Mouse (Mus musculus): ENCODE results near the gene Nop9. TPM values are rescaled to one million over a fixed set of nuclear protein-coding genes. Genes with fewer than 3 reads are reported as not detected.

Gene Nop9
- total RNA-seq, 2 experiments from 2014 or later = 35.7 to 36.6 TPM

DNA sequence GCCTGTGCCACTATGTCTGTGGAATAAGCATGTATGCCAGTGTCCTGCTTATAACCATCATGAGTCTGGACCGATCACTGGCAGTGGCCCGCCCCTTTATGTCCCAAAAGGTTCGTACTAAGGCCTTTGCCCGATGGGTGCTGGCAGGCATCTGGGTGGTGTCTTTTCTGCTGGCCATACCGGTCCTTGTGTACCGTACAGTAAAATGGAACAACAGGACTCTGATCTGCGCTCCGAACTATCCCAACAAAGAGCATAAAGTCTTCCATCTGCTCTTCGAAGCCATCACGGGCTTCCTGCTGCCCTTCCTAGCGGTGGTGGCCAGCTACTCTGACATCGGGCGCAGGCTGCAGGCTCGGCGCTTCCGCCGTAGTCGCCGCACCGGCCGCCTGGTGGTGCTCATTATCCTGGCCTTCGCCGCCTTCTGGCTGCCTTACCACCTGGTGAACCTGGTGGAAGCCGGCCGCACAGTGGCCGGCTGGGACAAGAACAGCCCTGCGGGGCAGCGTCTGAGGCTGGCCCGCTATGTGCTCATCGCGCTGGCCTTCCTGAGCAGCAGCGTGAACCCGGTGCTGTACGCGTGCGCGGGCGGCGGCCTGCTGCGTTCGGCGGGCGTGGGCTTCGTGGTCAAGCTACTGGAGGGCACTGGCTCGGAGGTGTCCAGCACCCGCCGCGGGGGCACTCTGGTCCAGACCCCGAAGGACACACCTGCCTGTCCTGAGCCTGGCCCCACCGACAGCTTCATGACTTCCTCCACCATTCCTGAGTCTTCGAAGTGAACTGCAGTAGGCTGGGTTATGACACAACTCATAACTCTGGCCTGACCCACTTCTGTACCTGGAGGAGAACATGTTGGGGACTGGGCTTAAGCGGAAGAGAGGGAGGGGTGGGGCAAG is 22.3 kb downstream of the Nop9 start:
- ATAC-seq (replicated peaks; ENCODE audit: poor library complexity, severe bottlenecking) = peak; percentile 15

DNA sequence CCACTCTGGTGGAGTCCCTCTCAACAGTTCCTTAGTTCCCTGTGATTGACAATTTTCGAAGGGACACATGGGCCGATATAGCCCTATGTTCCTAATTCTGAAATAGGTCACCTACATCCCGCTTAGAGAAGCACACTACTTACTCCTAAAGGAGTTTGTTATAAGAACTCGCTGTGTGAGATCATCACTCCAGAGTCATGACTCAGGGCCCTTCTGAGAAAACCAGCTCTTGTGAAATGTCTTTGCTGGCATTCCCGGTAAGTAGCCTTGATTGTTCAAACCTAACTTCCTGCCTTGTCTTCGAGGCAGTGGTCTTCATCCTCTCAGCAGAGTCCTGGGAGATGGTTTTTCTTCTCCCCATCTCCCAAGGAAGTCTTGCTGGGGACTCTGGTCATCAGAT is 23.1 kb downstream of the Nop9 start:
- no peak for ATAC-seq (replicated peaks; ENCODE audit: poor library complexity, severe bottlenecking)

- no peak for ATAC-seq (replicated peaks; ENCODE audit: poor library complexity, severe bottlenecking)
Observed at GRCm38 (mm10) chr14:55769087-55769703, 23.7 kb downstream of the Nop9 start.

DNA sequence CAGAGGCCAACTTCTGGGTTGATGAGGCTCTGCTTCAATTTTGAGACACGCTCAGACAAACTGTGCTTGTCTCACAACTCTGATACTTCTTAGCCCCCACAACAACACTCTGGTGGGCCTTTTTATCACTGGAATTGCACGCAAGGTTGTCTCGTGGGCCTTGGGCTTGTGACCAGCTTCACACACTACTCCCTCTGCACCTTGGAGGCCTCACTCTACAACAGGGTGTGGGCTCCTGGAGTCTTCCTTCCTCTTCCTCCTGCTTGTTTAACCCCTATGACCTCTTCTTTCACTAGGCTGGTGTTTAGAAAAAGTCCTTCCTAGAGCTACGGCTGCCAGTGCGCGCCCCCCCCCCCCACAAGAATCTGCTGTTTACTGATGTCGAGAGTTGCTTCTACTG is 31.2 kb downstream of the Nop9 start:
- no peak for ATAC-seq (replicated peaks; ENCODE audit: poor library complexity, severe bottlenecking)

DNA sequence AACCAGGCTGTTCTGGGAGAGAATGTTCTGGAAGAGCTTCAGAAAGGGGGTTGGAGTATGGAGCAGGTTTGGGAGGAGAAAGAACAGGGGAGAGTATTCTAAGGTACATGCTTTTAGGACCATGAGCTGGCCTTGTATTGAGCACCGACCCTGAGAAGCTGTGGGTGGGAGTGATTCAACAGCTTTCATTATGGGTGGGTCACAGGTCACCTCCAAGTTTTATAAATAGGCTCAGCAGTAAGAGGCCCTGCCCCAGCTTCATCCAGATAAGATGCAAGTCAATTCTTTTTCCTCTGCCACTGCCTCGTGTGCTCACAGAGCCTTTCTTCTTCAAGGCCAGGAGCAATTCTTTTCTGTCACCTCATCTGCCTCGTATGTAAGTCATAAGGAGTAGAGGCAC is 31.7 kb downstream of the Nop9 start:
- no peak for ATAC-seq (replicated peaks; ENCODE audit: poor library complexity, severe bottlenecking)

DNA sequence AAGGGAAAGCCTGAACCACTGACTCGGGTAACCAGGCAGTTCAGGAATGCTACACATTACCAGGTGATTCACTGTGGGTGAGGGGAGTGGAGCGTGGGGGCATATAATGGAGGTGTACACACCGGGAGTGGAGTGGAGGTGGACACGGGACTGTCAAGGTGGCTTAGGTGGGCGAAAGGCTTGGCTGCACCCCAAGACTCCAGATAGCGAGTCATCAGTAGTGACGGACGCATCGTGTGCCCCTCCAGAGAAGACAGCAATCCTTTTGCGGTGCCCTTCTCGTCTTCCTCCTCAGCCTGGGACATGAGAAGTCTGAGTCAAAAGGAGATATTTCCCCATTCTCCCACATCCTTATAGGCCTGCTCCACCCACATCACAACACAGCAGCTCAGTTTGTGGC is 32.3 kb downstream of the Nop9 start:
- no peak; the same call in 1 of the 2 replicates for ATAC-seq (replicated peaks; ENCODE audit: poor library complexity, severe bottlenecking)

DNA sequence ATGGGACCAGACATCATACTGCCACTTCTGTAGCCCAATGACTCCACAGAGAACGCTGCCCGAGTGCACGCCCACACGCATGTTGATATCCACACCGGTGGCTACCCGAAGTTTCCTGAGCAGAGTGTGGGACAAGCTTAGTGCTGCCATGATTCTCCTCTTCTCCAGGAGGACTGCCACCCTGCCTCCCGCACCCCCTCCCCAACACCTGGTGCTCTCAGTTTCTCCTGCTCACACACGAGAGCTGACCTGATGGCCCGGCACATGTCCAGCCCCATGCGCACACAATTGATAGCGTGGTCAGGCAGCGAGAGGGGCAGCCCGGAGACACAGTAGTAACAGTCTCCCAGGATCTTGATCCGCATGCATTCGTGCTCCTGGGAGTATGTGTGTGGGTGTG is 33.2 kb downstream of the Nop9 start:
- ATAC-seq (replicated peaks; ENCODE audit: poor library complexity, severe bottlenecking) = no peak

DNA sequence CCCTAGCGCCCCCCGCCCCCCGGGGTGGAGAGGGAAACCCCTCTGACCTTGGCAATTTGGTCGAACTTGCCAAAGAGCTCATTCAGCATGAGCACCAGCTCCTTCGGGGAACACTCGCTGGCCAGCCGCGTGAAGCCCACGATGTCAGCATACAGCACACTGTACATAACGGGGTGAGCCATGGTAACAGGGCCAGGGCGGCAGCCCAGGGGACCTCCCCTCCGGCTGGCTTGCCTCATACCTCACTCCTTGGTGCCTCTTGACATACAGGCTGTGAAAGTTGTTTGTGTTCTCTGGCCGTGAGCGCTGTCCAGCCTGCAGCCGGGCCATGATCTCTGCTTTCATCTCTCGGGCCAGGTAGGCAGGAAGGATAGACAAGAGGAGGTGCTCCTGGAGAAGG is 34.2 kb downstream of the Nop9 start:
- ATAC-seq (replicated peaks; ENCODE audit: poor library complexity, severe bottlenecking) = no peak

GRCm38 (mm10) chr14:55780736-55781135 is 35.2 kb downstream of the Nop9 start:
- ATAC-seq (replicated peaks; ENCODE audit: poor library complexity, severe bottlenecking) = no peak

DNA sequence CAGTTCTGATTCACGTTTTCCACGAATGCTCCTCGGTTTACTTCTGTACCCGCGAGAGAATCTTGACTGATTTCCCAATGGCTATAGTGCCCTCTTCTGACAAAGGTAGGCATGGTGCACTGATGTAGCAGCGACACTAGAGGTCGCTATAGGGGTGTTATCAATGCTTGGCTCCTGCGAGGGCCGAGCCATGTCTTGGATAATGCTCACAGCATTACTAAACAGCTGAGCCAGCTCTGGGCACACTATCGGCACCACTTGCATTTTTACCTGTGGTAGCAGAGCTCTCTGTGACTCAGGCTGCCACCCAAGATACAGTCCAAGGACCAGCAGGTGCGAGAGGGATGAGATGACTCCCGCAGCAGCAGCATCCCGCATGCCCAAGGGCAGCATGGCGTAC is 35.8 kb downstream of the Nop9 start:
- peak; percentile 89 for ATAC-seq (replicated peaks; ENCODE audit: poor library complexity, severe bottlenecking)

GRCm38 (mm10) chr14:55782361-55782960 is 37.0 kb downstream of the Nop9 start:
- ATAC-seq (replicated peaks; ENCODE audit: poor library complexity, severe bottlenecking) = no peak

DNA sequence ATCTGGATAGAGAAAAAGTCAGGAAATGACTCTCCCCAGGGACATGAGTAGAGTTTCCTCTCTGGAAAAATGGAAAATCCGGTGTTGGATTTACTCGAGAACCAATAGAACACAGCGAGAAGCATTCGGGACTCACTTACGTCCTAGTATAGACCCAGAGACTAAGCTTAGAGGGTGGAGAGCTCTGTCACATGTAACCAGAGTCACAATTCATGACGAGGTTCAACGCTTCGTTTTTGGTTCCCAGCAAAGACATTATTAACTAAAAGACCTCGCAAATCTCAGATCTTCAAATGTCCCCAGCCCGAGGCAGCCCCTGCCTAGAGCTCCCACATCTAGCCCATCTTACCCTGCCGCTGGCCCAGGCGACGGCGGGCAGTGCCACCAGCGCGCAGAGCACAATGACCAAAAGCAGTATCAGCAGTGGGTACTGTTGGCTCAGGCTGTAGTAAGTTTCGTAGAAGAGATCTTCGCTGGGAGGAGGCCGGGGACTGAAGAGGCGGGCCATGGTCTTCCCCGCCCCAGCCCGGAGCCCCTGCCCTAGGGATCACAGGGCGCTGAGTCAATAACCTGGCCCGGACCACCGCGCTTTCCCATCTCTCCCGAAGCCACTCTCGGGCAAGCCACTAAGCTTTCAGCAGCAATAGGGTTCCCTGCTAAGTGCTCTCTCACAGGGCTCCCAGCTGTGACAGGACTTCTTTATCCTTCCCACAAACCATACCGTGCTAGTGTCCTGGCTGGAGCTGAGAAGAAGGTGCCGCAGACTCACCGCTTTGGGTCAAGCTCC is 37.9 kb downstream of the Nop9 start:
- ATAC-seq (replicated peaks; ENCODE audit: poor library complexity, severe bottlenecking) = no peak

GRCm38 (mm10) chr14:55783958-55784235 is 38.4 kb downstream of the Nop9 start, which contains the start of gene Adcy4:
TSS of gene Adcy4 (minus strand) at chr14:55784095.
- no peak for ATAC-seq (replicated peaks; ENCODE audit: poor library complexity, severe bottlenecking)

- ATAC-seq (replicated peaks; ENCODE audit: poor library complexity, severe bottlenecking) = no peak
Observed at GRCm38 (mm10) chr14:55785195-55785594, 39.7 kb downstream of the Nop9 start.

- 0 out of 2 replicates have a peak, but pooled peaks have one; percentile 12 for ATAC-seq (replicated peaks; ENCODE audit: poor library complexity, severe bottlenecking)
Observed at GRCm38 (mm10) chr14:55787731-55788130, 42.2 kb downstream of the Nop9 start.

DNA sequence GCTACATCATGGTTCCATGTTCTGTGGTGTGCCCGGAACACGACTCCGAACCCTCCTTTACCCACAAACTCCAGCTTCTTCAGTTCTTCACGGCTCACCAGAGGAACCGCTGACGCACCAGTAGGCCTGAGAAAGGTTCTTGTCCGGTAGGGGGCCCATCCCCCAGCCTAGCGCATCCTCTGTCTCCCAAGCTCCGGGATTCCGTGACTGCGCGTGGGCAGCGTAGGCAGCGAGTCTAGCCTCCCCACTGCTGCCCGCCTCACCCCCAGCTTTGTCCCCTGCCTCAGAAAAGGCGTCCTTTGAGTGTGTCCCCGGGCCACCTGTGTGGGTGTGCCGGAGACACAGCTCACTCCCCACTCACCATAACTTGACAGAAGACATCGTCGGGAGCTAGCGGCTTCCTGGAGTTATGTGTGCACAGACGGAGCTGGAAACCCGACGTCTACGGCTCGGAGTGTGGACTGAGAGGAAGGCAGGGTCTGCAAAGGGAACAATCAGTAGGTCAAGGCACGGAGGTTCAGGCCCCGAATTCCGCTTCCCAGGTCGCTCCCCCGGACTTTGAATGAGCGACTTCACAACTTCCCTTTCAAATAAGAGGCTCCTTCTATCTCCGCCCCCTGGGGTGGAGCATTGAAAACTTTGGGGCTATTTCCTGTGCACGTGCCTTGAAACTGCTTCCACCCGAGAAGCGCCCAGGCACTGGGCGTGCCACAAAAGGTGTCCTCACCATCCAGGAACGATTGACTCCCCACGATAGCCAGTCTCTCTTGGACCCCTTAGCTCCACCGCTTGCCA is 43.0 kb downstream of the Nop9 start, which contains the start of gene Ripk3:
Ripk3 (minus strand) TSS at position 610 of the 795 bp plus-strand sequence.
- ATAC-seq (replicated peaks; ENCODE audit: poor library complexity, severe bottlenecking) = peak; percentile 88

- ATAC-seq (replicated peaks; ENCODE audit: poor library complexity, severe bottlenecking) = no peak
Observed at GRCm38 (mm10) chr14:55793461-55793860, 48.0 kb downstream of the Nop9 start.

- no peak for ATAC-seq (replicated peaks; ENCODE audit: poor library complexity, severe bottlenecking)
Observed at GRCm38 (mm10) chr14:55793946-55794345, 48.5 kb downstream of the Nop9 start.

DNA sequence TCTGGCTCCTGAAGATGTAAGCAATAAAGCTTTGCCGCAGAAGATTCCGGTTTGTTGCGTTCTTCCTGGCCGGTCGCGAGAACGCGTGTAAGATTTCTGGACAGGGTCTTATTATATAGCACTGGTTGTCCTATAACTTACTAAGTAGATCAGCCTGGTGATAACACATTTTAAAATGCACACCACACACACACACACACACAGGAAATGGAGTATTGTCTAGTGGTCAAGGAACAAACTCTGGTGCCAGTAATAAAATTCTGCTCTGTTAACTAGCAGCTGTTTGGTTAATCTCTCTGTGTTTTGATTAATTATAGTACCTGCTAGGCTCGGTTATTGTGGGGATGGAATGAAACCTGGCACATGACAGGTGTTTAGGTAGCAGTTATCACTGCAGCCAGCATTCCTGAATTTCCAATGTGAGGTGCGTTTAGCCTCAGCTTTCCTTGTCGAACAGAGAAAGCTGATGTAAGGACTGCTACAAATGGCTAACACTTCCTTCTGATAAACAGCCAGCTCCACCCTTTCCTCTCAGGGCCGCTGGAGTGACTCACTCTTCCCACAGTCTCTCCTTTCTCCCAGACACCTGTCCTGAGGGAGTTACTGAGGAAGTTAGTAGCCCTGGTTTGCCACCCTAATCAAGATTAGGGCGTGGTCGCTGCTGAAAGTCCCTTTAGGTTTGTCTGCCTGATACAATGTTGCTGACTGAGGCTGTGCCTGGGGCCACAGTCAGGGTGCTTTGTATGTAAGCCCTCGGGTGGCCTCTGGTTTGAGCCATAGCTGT is 50.1 kb downstream of the Nop9 start:
- ATAC-seq (replicated peaks; ENCODE audit: poor library complexity, severe bottlenecking) = no peak
